Mouse (Mus musculus) kidney, adult 18-20 months (tissue): Measurements from ENCODE around the gene Rcl1.

ENCODE experiments used
- DNase-seq: peaks from one replicate; pipeline ENCODE4 v3.0.0; 2021

Rcl1 gene

DNA sequence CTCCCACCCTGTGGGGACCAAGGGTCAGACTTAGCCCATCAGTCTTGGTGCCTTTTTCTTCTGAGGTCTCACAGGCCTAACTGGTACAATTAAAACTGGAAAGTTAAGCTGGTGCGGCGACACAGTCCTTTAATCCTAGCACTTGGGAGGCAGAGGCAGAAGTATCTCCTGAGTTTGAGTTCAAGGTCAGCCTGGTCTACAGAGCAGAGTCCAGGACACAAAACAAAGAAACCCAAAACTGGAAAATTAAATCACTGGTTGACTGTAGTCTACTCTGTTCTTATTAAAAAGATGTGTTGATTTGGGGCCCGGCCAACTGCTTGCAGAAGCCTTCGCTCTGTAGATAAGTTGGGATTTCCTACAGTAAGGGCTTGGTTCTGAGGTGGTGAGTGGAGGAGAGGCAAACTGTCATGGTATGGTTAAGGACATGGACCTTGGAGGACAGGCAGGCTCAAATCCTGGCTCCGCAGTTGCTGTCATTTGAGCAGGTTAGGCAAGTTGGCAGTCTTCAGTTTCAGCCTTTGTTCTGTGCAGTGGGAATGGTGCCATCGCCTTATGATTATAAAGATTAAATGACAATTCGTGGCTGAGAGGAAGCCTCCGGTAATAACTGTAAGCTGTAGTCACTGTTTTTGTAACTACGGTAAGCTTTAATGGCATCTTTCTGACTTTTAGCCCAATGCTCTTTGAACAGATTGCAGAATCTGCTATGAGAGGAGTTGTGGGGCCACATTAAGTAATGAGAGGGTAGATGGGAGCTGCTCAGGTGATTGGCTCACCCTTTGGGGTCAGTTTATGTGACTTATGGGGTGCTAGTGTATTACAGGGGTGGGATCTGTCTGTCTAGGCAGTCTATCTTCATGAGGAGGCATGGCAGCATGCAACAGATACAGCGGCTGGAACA is 12.8 kb downstream of the Rcl1 start:
- DNase-seq, result no peak

GRCm38 (mm10) chr19:29116796-29117195 is 15.6 kb downstream of the Rcl1 start:
- DNase-seq, result no peak

DNA sequence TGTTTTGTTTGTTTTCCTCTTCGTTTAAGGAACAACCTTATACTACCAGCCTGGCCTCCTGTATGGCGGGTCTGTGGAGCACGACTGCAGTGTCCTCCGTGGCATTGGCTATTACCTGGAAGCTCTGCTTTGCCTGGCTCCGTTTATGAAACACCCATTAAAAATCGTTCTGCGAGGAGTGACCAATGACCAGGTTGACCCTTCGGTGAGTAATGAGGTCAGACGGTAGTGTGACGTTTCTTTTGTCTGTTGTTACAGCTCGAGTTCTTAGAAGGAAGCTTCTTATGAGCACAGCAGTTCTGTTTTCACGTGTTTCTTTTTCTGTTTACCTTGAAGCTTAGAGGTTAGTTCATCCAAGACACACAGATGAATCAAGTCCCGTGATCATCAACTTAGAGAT is 17.0 kb downstream of the Rcl1 start:
- DNase-seq, result no peak

DNA sequence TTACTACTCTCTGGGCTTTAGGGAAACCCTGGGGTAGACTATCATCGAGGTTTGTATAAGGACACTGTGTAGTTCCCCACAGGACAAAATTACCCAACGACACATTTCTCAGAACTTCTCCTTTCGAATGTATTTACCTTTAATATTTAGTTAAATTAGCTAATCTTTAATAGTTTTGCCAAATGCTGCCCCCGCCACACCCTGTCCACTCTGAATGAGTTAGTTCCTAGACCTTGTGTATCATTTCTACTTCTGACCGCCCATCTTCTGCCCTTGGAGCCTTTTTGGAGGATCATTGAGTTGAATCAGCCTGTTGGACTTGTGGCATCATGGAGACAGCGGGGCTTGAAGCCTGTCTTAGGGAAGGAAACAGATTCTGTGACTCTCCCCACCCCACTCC is 19.1 kb downstream of the Rcl1 start:
- peak; percentile 21 for DNase-seq

DNA sequence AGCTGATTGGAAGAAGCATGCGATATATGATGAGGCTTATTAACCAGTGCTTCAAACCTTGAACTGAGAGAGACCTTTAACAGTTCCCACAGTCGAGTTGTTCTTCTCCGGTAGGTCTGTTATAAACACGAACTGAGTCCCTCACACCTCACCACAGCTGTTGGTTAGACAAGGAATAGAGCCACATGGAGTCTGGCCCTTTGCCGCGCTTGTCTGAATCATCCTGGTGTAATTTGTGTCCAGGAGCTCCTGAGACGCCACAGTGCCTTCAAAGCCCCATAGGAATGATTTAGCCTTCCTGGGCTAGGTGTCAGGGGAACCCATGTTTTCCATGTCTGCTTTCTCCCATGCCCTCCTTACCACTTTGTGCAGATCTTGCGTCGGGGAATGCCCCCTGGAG is 20.2 kb downstream of the Rcl1 start:
- DNase-seq, result peak; percentile 35

GRCm38 (mm10) chr19:29124886-29125585 is 23.9 kb downstream of the Rcl1 start:
- DNase-seq, result no peak

DNA sequence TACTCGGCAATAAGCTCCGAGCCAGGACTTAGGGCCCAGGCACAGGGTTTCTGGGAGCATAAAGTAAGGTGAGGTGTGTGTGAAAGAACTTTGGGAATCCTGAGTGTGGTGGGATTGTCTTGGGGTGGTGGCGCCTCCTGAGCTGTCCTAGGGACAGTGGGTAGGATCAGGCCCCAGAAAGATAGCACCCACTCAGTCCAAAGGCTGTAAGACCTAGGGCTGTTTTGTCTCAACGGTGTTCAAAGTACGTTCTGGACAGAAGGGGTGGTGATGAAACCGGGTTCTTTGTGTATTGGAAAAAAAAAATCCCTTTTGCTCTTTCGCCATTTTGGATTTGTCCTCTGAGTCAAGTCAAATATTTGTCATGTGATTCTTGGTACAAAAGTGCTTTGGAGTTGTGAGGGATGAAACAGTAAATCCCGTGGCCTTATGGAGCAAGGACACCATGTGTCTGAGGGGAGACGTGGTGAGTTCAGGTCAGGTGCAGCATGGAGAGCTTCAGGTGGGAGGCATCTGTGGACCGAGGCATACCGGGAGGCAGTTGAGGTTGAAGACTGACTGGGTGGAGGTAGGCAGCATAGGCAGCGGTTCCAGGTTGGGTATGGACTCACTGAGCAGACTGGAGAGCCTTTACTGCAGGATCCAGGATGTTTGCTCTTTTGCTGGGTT is 25.3 kb downstream of the Rcl1 start:
- DNase-seq, result no peak

DNA sequence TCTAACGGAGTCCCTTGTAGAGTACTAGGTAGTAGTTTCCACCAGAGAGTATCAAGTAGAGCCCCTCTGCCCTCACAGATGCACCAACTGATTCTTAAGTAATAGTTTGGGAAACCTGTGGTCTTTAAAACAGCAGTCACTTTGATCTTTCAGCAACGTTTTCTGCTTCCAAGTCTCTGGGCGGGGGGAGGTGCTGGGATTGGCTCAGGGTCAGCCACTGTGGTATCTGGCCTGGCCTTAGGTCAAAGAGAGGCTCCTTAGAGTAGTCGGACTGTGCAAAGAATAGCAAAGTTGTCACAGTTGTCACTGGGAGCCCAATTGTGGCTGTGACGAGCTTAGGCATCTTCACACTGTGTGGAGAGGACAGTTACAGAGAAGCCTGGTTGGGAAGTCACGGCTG is 26.2 kb downstream of the Rcl1 start:
- DNase-seq, result no peak

DNA sequence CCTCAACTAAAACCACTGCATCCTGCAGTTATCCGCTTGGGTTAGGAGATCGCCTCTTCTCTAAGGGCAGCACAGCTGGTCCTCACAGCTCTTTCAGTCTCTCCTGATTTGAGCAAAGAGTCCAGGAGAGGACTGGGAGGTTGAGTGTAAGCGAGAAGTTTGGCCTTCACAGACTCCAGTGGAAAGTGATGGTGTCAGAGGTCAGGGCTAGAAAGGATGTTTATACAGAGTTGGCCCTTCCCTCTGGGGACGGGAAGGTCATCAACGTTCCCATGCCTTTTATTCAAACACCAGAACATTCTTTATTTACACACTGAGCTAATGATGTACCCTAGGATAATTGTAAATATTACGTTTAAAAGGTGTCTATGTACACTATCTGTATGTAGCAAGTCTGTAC is 27.0 kb downstream of the Rcl1 start:
- DNase-seq, result no peak

DNA sequence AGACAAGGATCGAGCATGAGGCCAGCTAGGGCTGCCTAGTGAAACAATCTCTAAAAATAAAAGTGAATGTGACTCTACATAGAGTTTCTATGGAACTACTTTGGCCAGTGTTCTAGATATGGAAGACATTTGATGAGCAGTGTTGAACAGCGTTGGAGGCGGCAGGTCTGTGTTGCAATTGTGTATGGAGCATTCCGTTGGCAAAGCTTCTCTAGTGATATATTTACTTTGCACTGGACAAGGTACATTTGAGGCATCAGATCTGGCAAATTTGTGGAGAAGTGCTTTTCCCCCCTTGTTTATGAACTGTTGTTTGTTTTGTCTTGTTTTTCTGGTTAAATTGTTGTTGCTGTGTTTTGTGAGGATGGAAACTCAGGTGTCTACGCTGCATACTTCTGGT is 28.4 kb downstream of the Rcl1 start:
- DNase-seq, result no peak

- DNase-seq, result no peak
Observed at GRCm38 (mm10) chr19:29131171-29131570, 30.0 kb downstream of the Rcl1 start.

GRCm38 (mm10) chr19:29134293-29134692 is 33.1 kb downstream of the Rcl1 start:
- DNase-seq, result no peak

- DNase-seq, result no peak
Observed at GRCm38 (mm10) chr19:29135172-29135736, 34.1 kb downstream of the Rcl1 start.

GRCm38 (mm10) chr19:29138546-29139270 is 37.5 kb downstream of the Rcl1 start:
- DNase-seq, result no peak

GRCm38 (mm10) chr19:29139699-29140456 is 38.7 kb downstream of the Rcl1 start:
- no peak for DNase-seq

DNA sequence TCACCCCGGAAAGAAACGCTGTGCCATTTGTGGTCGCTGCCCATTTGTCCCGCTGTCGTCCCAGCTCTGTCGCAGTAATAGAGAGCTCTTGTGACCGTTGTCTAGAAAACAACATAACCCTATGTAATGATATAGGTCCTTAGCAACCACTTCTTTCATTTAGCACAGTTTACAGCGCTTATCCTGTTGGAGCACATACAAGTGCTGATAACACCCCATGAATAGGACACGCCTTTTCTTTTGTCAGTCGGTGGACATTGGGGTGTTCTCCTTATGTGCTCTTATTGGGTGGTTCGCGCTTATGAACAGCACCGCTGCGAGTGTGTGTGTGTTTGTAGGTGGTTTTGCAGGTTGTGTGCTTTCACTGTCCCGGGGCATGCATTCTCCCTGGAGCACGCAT is 39.8 kb downstream of the Rcl1 start:
- DNase-seq, result no peak

DNA sequence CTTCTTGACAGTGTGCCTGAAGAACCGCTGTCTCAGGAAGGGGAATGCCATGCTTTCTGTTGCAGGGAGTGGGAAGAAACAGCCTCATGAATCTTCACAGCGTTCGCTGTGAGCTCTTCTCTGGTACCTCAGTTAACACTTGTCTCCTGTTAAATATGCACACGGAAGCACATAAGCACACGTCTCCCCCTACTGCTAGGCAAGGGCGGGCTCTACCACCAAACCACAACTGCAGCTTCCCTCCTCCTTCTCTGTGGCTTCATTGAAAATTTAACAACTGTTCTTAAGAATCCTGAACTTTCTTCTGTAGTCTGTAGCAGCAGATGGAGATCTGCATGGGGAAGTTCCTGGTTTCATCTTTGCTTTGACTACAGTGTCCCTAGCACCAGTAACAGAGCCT is 41.1 kb downstream of the Rcl1 start:
- no peak for DNase-seq

DNA sequence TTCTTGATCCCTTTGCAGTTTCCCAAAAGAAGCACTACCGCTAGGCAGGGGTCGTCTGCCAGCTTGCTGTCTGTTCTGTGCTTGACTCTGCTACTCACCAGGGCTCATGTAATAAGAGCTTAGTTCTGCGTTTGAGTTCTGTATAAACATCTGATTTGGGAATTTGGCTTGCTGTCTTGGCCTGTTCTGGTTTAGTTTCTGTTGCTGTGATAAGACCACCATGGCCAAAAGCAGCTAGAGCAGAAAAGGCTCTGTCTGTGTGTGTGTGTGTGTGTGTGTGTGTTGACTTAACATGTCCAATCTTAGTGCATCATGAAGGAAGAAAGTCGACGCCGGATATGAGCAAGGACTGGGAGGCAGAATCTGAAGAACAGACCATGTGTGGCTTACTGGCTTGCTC is 44.2 kb downstream of the Rcl1 start:
- no peak for DNase-seq

- DNase-seq, result no peak
Observed at GRCm38 (mm10) chr19:29146820-29147219, 45.6 kb downstream of the Rcl1 start.

GRCm38 (mm10) chr19:29149583-29149982 is 48.4 kb downstream of the Rcl1 start:
- DNase-seq, result no peak

DNA sequence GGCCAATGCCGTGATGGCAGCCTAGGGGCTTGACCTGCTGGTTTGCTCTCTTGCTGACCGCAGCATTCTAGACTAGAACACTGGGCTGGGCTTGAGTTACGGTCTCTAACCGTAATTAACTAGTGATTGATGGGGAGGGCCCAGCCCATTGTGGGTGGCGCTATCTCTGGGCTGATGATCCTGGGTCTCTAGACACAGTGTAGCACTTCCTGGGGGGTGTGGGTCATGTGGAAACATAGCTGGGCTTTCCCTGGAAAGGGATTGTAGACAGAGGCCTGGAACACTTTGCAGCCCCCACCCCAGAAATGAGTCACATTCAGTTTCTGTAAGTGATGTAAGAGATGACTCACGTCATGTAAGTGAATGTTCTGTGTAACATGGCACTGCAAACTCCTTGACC is 48.9 kb downstream of the Rcl1 start:
- DNase-seq, result no peak

GRCm38 (mm10) chr19:29151443-29151842 is 50.3 kb downstream of the Rcl1 start:
- no peak for DNase-seq
